Mouse (Mus musculus) liver, postnatal 0 days (tissue): ENCODE results near the gene Myt1l. TPM values are rescaled to one million over a fixed set of nuclear protein-coding genes. Genes with fewer than 3 reads are reported as not detected.

Experiments
- ATAC-seq: fragments of 200-750 bp; cut with Nextera tagmentation; 2 replicates; pipeline ENCODE4 v1.8.0; 2017; ENCODE audit warnings: mild to moderate bottlenecking, moderate library complexity
- DNase-seq: peaks from one replicate; pipeline ENCODE4 v3.0.0-alpha.2; 2016
- H3K27ac ChIP-seq: fragments of 300-500 bp; sonication (generic); 2 replicates; pipeline ENCODE4 v1.5.1; 2014; ENCODE audit warnings: antibody characterized with exemption, moderate library complexity, mild to moderate bottlenecking, low read depth
- H3K27me3 ChIP-seq: fragments of 300-500 bp; sonication (generic); 2 replicates; pipeline ENCODE4 v1.6.1; 2014; ENCODE audit warnings: low read length, control low read depth, mixed read lengths; ENCODE audit not compliant: insufficient read depth
- H3K36me3 ChIP-seq: fragments of 300-500 bp; sonication (generic); replicated peaks from 2 replicates; pipeline ENCODE4 v1.6.1; 2014; ENCODE audit warnings: mild to moderate bottlenecking, control low read depth, low read length, moderate library complexity, mixed read lengths; ENCODE audit not compliant: insufficient read depth
- H3K4me1 ChIP-seq: fragments of 300-500 bp; sonication (generic); 2 replicates; pipeline ENCODE4 v1.6.1; 2014; ENCODE audit warnings: antibody characterized with exemption, mild to moderate bottlenecking, control low read depth; ENCODE audit not compliant: insufficient read depth
- H3K4me2 ChIP-seq: fragments of 300-500 bp; sonication (generic); 2 replicates; pipeline ENCODE4 v1.6.1; 2014; ENCODE audit warnings: low read depth, mild to moderate bottlenecking, low read length, moderate library complexity, mixed read lengths
- H3K4me3 ChIP-seq: fragments of 300-500 bp; sonication (generic); 2 replicates; pipeline ENCODE4 v1.5.1; 2014; ENCODE audit warnings: low read depth, low read length
- H3K9ac ChIP-seq: fragments of 300-500 bp; sonication (generic); replicated peaks from 2 replicates; pipeline ENCODE4 v1.6.1; 2014; ENCODE audit warnings: mild to moderate bottlenecking, moderate library complexity
- H3K9me3 ChIP-seq: fragments of 300-500 bp; sonication (generic); 2 replicates; pipeline ENCODE4 v1.6.1; 2016; ENCODE audit warnings: mild to moderate bottlenecking, control low read depth, low read length, mixed read lengths
- CTCF ChIP-seq: sonication (generic); IDR thresholded peaks from 2 replicates; pipeline ENCODE4 v1.5.1; 2016; ENCODE audit warnings: antibody characterized with exemption, low read depth
- EP300 ChIP-seq: IDR thresholded peaks from 2 replicates; pipeline ENCODE4 v1.6.1; 2016; ENCODE audit warnings: antibody characterized with exemption, low read depth, mild to moderate bottlenecking
- WGBS: fragments of 180-500 bp; shearing (Covaris S2); extraction: QIAGEN DNeasy Blood & Tissue Kit; methylation state at CpG from one replicate; pipeline ENCODE4 v1.1.7; 2014; ENCODE audit not compliant: insufficient replicate concordance; 5-methylcytosine and 5-hydroxymethylcytosine counted together
- polyA plus RNA-seq: library from polyadenylated mRNA; unstranded; fragments of >200 nt; fragmentation: Nextera tagmentation; extraction: Ambion mirVana; gene quantifications from 2 replicates; pipeline ENCODE4 v1.2.1, GENCODE M21; 2015

Myt1l gene
- polyA plus RNA-seq, 1 experiment from 2014 or later: not detected

DNA sequence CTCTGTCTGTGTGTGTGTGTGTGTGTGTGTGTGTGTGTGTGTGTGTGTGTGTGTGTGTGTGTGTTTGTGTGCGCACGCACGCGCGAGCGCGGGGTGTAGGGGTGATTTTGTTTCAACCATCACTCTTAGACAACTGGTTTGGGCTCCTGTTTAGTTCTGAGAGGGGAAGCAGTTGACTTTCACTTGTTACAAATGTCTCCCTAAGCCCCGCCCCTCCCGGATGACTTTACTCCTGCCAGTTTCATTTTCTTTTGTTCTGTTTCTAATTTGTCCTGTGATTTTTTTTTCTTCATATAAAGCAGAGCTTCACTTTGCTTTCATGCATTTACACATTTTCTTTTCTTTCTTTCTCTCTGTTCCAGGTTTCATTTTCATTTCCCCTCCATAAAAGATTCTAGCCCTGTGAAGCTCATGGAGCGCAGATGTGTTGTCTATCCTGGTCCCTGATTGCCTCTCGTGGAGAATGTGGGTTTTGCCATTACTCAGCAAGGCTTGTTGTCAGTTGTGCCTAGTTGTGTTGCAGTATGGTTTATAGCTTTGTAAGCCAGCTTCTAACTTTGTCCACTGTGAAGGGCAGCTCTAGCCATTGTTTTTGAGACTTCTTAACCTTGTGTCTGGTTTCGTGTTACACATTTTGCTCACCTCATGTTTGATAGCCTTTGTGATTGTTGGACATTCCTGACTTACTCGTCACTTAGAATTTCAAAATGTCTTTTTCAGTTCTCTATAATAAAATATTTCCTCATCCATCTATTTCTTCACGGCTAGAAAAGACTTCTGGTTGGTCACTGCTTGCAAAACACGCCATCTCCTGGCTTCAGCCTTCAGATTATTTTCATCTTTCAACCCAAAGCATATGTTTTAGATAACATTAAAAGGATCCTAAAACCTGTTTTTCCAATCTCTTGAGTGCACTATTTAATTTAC, 184.9 kb downstream of the Myt1l start:
- Histone ChIP-seq H3K4me3 (no peak overlapping the region), H3K4me2 (no peak overlapping the region), H3K36me3 (no peaks in the 10 kb centered on the region), H3K9me3 (no peaks in the 10 kb centered on the region), H3K9ac (no peak overlapping the region), H3K4me1 (no peaks in the 10 kb centered on the region), H3K27ac (no peak overlapping the region), H3K27me3 (no peaks in the 10 kb centered on the region)
- TF ChIP-seq CTCF (no peak), EP300 (no peak)
- ATAC-seq (no peak), DNase-seq (no peak)
- WGBS: 68% methylated on average over 11 of the region's 15 CpGs

DNA sequence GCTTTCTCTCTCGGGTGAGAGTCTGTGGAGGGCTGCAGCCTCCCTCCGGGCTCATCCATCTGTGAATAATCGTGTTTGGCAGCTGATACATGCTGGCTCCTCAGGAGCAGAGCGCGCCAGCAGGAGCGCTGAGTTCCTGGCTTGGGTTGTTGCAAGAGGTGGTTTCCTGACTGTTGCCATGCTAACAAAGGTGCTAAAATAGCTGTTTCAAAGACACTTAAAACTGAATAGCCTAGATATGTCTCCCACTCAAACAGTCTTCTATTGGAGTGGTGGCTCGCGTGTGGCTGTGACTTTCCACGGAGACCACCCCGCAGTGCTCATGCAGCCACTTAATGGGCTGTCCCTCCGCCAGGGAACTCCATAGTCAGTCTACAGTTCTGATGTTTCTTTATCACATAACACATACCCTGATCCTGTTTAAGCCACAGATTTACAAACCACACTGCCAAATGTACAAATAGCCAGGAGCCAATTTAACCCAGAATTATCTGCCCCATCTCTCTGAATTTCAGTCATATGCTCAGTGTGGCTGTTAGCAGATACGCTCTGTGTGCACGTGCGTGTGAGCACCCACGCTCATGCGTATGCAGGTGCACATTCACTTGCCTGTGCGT, 195.6 kb downstream of the Myt1l start:
- whole genome bisulfite sequencing: 79% methylated on average over 17 of the region's 17 CpGs
- TF ChIP-seq EP300: no peak
- no peak for TF ChIP-seq CTCF
- no peak overlapping the region for H3K9ac ChIP-seq
- no peaks in the 10 kb centered on the region for H3K4me1 ChIP-seq
- no peaks in the 10 kb centered on the region for H3K36me3 ChIP-seq
- no peaks in the 10 kb centered on the region for H3K9me3 ChIP-seq
- no peak overlapping the region for H3K4me3 ChIP-seq
- DNase-seq (no peak), ATAC-seq (no peak)
- no peak overlapping the region for H3K4me2 ChIP-seq
- no peaks in the 10 kb centered on the region for H3K27me3 ChIP-seq
- H3K27ac ChIP-seq: no peak overlapping the region

DNA sequence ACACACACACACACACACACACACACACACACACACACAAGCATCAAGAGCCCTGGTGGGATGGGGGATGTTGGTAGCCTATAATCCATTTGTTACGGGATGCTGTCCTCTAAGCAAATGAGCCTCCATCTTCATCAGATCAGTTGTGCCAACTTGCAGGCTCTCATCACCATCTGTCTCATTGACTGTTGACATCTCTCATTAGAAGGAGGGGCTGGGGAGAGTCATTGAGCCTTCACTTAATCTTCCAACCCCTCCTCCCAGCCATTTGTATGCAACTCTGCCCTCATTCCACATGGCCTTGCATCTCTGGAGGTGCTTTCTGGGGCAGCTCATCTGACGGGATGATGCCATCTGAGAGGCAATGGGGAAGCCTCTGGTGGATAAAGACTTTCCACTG, 200.1 kb downstream of the Myt1l start:
- WGBS: 63% methylated on average over 2 of the region's 2 CpGs
- TF ChIP-seq CTCF (no peak), EP300 (no peak)
- H3K4me2 ChIP-seq: no peak overlapping the region
- no peak overlapping the region for H3K4me3 ChIP-seq
- no peaks in the 10 kb centered on the region for H3K27me3 ChIP-seq
- no peak overlapping the region for H3K9ac ChIP-seq
- H3K9me3 ChIP-seq: no peaks in the 10 kb centered on the region
- H3K4me1 ChIP-seq: no peaks in the 10 kb centered on the region
- ATAC-seq (no peak), DNase-seq (no peak)
- H3K36me3 ChIP-seq: no peaks in the 10 kb centered on the region
- no peak overlapping the region for H3K27ac ChIP-seq

DNA sequence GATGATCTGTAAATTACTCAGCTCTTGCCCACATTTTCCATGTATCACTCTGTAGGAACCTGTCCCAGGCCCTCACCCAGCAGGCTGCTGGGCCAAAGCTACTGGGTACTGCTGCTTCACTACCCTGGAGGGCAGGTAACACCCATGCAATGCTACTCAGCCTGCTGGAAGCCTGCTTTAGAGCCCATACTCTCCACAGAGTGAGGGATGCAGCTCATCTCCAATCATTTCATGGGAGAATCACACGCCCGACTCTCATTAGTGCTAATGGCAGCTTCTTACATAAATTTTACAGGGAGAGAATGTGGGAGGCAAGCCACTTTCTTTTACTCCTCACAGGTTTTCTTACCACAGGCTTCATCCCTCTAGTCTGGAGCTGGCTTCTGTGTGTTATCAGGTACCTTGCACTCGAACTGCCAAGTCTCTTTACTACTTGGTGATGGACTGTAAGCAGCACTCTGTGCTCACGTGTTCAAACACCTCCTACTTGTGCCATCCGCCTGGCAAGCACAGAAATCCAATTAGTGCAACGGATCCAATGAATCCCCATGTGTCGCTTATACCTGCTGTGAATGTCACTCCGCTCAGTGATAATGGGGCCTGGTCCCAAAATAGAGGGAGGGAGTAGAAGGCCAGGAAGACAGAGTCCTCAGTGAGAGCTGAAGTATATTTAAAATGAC, 212.3 kb downstream of the Myt1l start:
- H3K9ac ChIP-seq: no peak overlapping the region
- no peak overlapping the region for H3K4me2 ChIP-seq
- H3K4me1 ChIP-seq: no peaks in the 10 kb centered on the region
- no peaks in the 10 kb centered on the region for H3K36me3 ChIP-seq
- TF ChIP-seq CTCF: no peak
- no peak for TF ChIP-seq EP300
- DNase-seq (no peak), ATAC-seq (no peak)
- H3K27me3 ChIP-seq: no peaks in the 10 kb centered on the region
- no peak overlapping the region for H3K4me3 ChIP-seq
- WGBS: 73% methylated on average over 8 of the region's 8 CpGs
- no peak overlapping the region for H3K27ac ChIP-seq
- H3K9me3 ChIP-seq: no peaks in the 10 kb centered on the region

DNA sequence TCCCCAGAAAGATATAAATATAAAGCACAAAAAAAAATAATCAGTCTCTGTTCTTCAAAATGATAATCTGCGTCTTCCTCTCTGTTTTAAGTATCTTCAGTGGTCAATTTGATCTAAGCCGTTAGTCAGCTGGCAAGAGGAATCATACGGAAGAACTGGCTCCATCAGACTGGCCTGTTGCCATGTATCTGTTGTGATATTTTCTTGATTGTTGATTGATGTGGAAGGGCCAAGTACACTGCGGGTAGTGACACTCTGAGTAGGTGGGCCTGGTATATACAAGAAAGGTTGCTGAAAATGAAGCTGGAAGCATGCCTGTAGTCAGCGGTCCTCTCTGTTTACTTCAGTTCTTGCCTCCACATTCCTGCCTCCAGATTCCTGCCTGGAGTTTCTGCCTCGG, 213.0 kb downstream of the Myt1l start:
- H3K27me3 ChIP-seq: no peaks in the 10 kb centered on the region
- H3K9me3 ChIP-seq: no peaks in the 10 kb centered on the region
- H3K36me3 ChIP-seq: no peaks in the 10 kb centered on the region
- no peak overlapping the region for H3K27ac ChIP-seq
- H3K9ac ChIP-seq: no peak overlapping the region
- WGBS: 77% methylated on average over 6 of the region's 6 CpGs
- H3K4me3 ChIP-seq: no peak overlapping the region
- H3K4me2 ChIP-seq: no peak overlapping the region
- ATAC-seq (no peak), DNase-seq (no peak)
- no peaks in the 10 kb centered on the region for H3K4me1 ChIP-seq
- no peak for TF ChIP-seq EP300
- no peak for TF ChIP-seq CTCF

DNA sequence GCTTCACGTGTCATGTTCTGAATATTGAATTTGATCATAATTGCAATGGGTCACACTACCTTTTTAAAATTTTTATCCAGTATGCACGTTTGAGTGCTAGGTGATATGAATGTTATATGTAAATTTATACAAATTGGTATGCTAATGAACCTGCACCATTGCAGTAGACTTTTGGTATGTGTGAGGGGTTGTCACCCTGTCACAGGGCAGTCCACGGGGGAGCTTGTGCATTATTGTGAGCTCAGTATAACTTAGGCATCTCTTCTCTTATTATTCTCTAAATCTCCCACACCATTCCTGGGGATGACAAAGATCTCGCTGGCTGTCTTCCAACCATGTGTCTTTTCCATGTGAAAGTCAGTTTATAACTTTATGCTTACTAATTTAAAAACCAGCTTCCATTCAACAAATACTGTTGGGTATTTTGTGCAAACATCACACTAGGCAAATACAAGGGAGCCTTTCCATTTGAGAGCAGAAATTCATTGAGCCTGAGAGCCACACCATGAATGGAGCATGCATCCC, 222.5 kb downstream of the Myt1l start:
- ATAC-seq: no peak
- TF ChIP-seq EP300 (no peak), CTCF (no peak)
- Histone ChIP-seq H3K4me3 (no peak overlapping the region), H3K4me2 (no peak overlapping the region), H3K27ac (no peak overlapping the region), H3K9ac (no peak overlapping the region), H3K36me3 (no peaks in the 10 kb centered on the region), H3K27me3 (no peaks in the 10 kb centered on the region), H3K9me3 (no peaks in the 10 kb centered on the region), H3K4me1 (no peaks in the 10 kb centered on the region)
- DNase-seq: no peak
- WGBS: 73% methylated on average over 4 of the region's 4 CpGs
